Mouse (Mus musculus): Measurements from ENCODE around the gene Rcn3. TPM values are rescaled to one million over a fixed set of nuclear protein-coding genes. Genes with fewer than 3 reads are reported as not detected.
A peak's percentile ranks its signal among the peaks of the same experiment; 100 is the strongest.
"Not testable (repeated sequence)": the region's sequence is repeated elsewhere in the genome, so short reads cannot be mapped to it uniquely, and the experiment has no call there.

The Rcn3 gene
- polyA plus RNA-seq, 1 experiment from 2014 or later, result 339 TPM

DNA sequence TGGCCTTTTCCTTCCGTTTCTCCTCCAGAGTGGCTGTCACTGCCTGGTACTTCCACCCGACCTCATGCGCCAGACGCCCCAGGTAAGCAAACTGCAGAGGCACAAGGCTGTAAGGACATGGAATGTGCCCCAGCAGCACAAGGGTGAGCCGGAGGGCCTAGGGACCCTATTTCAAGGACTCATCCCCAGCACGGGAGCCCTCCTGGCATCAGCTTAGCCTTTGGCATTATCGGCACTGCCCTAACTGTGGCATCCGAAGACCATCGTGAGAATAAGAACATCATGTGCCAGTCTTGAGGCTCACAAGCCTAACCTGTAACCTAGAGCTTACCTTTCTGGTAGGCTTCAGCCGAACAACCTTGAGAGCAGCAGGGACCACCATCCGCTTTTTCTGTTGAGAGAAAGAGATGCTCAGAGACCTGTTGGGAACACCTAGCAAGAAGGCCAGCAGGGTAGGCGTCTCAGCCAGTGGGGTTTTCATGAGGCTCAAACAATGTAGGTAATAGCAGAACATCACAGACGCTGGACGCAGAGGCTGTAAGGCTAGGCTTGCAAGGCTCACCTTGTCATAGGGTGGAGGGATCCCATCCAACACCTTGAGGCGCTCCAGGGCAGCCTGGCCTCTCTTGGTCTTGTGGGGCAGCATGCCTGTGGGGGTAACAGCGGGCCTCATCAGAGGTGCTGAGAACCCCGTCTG is 34.3 kb upstream of the Rcn3 start:
- H3K36me3 ChIP-seq (ENCODE audit: control insufficient read depth, insufficient read depth, low read length), result peaks cover 39% of the 10 kb centered on the region
- H3K4me2 ChIP-seq, result peak overlapping the region; percentile 96
- H3K9me3 ChIP-seq (replicated peaks; ENCODE audit: control insufficient read depth, low read length), result no peaks in the 10 kb centered on the region
- peaks cover 33% of the 10 kb centered on the region for H3K4me1 ChIP-seq (ENCODE audit: control insufficient read depth, insufficient read depth, low read length)
- 77% methylated on average over 17 of the region's 17 CpGs for WGBS (ENCODE audit: insufficient replicate concordance)
- peak overlapping the region; percentile 100 for H3K9ac ChIP-seq (ENCODE audit: low read depth, low read length)
- peak overlapping the region; percentile 93 for H3K4me3 ChIP-seq (ENCODE audit: low read depth, low read length)
- no peak for ATAC-seq (replicated peaks; ENCODE audit: insufficient number of reproducible peaks, low FRiP score, low TSS enrichment)
- peak overlapping the region; percentile 95 for H3K27ac ChIP-seq (ENCODE audit: low read depth, low read length)
- H3K27me3 ChIP-seq (ENCODE audit: control insufficient read depth, insufficient read depth, low read length), result no peaks in the 10 kb centered on the region

DNA sequence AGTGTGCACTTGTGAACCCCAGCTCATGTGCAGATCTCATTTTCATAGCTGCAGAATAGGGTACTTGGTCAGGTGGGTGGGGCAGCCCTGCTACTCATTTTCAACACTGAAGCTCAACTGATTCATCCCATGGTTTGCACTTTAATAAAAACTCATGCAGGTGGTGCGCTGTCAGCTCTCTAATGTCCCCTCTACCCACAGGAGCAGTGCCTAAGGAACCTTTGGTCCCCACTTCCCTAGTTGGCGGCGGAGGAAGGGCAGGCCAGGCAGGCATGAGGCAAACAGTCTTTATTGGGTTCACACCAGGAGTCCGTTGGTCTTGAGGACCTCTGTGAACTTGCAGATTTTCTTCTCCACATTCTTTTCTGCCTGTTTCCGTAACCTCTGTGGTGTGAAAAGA is 33.6 kb upstream of the Rcn3 start:
- not testable (repeated sequence) for H3K9ac ChIP-seq (ENCODE audit: low read depth, low read length); H3K4me3 ChIP-seq (ENCODE audit: low read depth, low read length); H3K9me3 ChIP-seq (replicated peaks; ENCODE audit: control insufficient read depth, low read length); H3K27me3 ChIP-seq (ENCODE audit: control insufficient read depth, insufficient read depth, low read length); ATAC-seq (replicated peaks; ENCODE audit: insufficient number of reproducible peaks, low FRiP score, low TSS enrichment)
- WGBS (ENCODE audit: insufficient replicate concordance), result 75% methylated on average over 5 of the region's 5 CpGs
- Histone ChIP-seq H3K4me1 (ENCODE audit: control insufficient read depth, insufficient read depth, low read length) (peaks cover 35% of the 10 kb centered on the region), H3K36me3 (ENCODE audit: control insufficient read depth, insufficient read depth, low read length) (peaks cover 45% of the 10 kb centered on the region), H3K27ac (ENCODE audit: low read depth, low read length) (0 out of 2 replicates have a peak overlapping the region, but pooled peaks have one; percentile 29), H3K4me2 (peak overlapping the region; percentile 61)

DNA sequence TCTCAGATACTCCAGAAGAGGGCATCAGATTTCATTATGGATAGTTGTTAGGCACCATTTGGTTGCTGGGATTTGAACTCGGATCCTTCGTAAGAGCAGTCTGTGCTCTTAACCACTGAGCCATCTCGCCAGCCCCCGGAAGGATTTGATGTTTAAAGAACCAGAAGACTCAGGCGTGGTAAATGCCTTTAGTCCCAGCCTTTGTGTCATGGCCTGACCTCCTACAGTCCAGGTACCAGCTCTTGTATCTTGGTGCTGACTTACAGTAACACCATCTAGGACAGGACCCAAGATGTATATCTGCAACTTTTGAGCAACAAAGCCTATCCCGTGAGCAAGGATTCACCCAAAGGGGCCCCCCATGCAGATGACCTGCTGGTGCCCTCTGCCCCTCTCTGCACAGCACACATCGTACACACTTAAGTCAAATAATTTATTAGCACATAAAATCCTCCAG is 33.2 kb upstream of the Rcn3 start:
- H3K4me3 ChIP-seq (ENCODE audit: low read depth, low read length), result no peak overlapping the region
- no peaks in the 10 kb centered on the region for H3K9me3 ChIP-seq (replicated peaks; ENCODE audit: control insufficient read depth, low read length)
- ATAC-seq (replicated peaks; ENCODE audit: insufficient number of reproducible peaks, low FRiP score, low TSS enrichment), result no peak
- no peak overlapping the region for H3K9ac ChIP-seq (ENCODE audit: low read depth, low read length)
- no peaks in the 10 kb centered on the region for H3K27me3 ChIP-seq (ENCODE audit: control insufficient read depth, insufficient read depth, low read length)
- H3K4me2 ChIP-seq, result peak overlapping the region; percentile 61
- WGBS (ENCODE audit: insufficient replicate concordance), result 25% methylated on average over 7 of the region's 7 CpGs
- H3K27ac ChIP-seq (ENCODE audit: low read depth, low read length), result 0 out of 2 replicates have a peak overlapping the region, but pooled peaks have one; percentile 29
- H3K36me3 ChIP-seq (ENCODE audit: control insufficient read depth, insufficient read depth, low read length), result peaks cover 45% of the 10 kb centered on the region
- H3K4me1 ChIP-seq (ENCODE audit: control insufficient read depth, insufficient read depth, low read length), result peaks cover 35% of the 10 kb centered on the region

DNA sequence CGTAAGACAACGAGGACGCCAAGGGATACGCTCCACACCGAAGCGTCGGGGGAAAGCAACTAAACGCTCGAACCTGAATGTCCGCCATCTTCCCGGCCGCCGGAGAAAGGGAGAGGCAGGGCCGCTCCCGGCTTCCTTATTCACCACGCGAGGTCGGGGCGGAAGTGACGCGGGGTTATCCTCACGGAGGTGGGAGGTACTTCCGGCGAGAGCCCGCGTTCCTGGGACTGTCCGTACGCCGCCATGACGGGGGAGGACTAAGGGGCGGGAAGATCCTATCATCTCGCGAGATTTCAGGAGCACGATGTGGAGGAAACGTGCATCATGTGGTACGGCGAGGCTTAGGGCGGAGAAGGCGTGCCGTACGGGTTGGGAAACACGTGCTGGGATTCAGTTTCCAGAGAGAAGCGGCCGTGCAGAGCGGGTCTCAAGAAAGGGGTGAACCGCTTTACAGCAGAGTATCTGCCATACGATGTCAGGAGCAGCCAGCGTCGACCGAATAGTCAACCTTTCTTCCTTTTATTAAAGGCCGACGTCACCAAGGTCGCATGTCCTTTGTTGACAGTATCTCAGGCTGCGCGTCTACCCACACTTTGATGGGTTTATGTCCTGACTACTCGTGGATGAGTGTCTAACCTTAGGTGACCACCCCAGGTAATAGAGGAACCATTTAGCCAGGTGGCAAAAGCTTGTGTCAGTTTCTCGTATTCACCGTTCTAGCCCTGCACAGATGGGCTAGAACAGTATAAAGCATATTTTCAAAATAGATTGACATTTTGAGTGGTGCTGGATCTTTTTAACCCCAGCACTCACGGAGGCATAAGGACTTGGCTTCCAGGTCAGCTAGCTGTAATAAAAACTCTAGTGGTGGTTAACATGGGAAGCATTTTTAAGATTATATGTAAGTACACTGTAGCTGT is 32.5 kb upstream of the Rcn3 start, which contains the start of gene Rps11:
Gene Rps11, minus strand, starts transcription at position 216 of the 920 bp plus-strand sequence.
- peak within 1 kb of the TSS; percentile 89 for H3K27ac ChIP-seq (ENCODE audit: low read depth, low read length)
- H3K4me2 ChIP-seq, result peak within 1 kb of the TSS; percentile 87
- WGBS (ENCODE audit: insufficient replicate concordance), result 1% methylated on average over 59 of the region's 59 CpGs
- peak within 1 kb of the TSS; percentile 85 for H3K9ac ChIP-seq (ENCODE audit: low read depth, low read length)
- H3K36me3 ChIP-seq (ENCODE audit: control insufficient read depth, insufficient read depth, low read length), result peaks cover 45% of the 10 kb centered on the region
- peak; percentile 79 for ATAC-seq (replicated peaks; ENCODE audit: insufficient number of reproducible peaks, low FRiP score, low TSS enrichment)
- H3K27me3 ChIP-seq (ENCODE audit: control insufficient read depth, insufficient read depth, low read length), result no peaks in the 10 kb centered on the region
- H3K4me1 ChIP-seq (ENCODE audit: control insufficient read depth, insufficient read depth, low read length), result peaks cover 30% of the 10 kb centered on the region
- no peaks in the 10 kb centered on the region for H3K9me3 ChIP-seq (replicated peaks; ENCODE audit: control insufficient read depth, low read length)
- peak within 1 kb of the TSS; percentile 57 for H3K4me3 ChIP-seq (ENCODE audit: low read depth, low read length)

DNA sequence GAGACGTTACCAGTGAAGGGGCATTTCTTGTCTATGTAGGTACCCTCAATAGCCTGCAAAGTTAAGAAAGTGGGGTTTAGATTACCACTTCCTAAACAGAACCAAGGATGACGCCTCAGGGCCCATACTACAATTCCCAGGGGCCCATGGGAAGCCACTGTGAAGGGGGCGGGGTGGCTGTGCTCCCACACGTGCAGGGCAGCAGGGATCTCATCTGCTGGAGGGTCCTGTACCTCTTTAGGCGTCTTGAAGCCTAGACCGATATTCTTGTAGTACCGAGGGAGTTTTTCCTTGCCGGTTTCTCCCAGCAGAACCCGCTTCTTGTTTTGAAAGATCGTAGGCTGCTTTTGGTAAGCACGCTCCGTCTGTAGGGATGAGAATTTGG is 31.2 kb upstream of the Rcn3 start:
- Histone ChIP-seq H3K4me1 (ENCODE audit: control insufficient read depth, insufficient read depth, low read length) (peaks cover 30% of the 10 kb centered on the region), H3K4me3 (ENCODE audit: low read depth, low read length) (peak overlapping the region; percentile 57), H3K9me3 (replicated peaks; ENCODE audit: control insufficient read depth, low read length) (no peaks in the 10 kb centered on the region), H3K9ac (ENCODE audit: low read depth, low read length) (peak overlapping the region; percentile 85), H3K36me3 (ENCODE audit: control insufficient read depth, insufficient read depth, low read length) (peaks cover 46% of the 10 kb centered on the region), H3K27me3 (ENCODE audit: control insufficient read depth, insufficient read depth, low read length) (no peaks in the 10 kb centered on the region), H3K27ac (ENCODE audit: low read depth, low read length) (no peak overlapping the region; the same call in 1 of the 2 replicates), H3K4me2 (peak overlapping the region; percentile 87)
- ATAC-seq (replicated peaks; ENCODE audit: insufficient number of reproducible peaks, low FRiP score, low TSS enrichment), result no peak
- 26% methylated on average over 12 of the region's 12 CpGs for WGBS (ENCODE audit: insufficient replicate concordance)

DNA sequence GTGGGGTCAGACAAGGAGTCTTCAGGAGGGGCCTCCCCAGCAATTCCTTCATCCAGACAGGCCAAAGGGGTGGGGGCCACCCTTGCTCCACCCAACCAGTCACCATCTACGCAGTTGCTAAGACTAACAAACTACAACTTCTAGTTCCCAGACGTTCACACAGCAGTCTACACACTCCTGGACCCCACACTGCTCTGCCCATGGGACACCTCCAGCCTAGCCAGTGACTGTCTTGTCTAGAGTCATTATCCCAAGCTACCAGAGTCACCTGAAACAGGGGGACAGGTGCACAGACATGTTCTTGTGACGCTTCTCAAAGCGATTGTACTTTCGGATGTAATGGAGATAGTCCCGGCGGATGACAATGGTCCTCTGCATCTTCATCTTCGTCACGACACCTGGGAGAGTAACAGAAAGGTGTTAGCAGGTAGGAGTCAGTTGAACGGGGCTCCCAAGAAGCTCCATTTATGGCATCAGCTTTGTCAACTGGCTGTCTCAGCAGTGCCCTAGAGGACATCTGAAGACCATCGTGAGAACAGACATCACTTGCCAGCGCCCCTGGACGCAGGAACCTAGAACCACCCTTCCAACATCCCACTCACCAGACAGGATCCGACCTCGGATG is 30.7 kb upstream of the Rcn3 start:
- Histone ChIP-seq H3K36me3 (ENCODE audit: control insufficient read depth, insufficient read depth, low read length) (peaks cover 47% of the 10 kb centered on the region), H3K27ac (ENCODE audit: low read depth, low read length) (no peak overlapping the region), H3K4me2 (peak overlapping the region; percentile 87), H3K4me3 (ENCODE audit: low read depth, low read length) (peak overlapping the region; percentile 57), H3K9me3 (replicated peaks; ENCODE audit: control insufficient read depth, low read length) (no peaks in the 10 kb centered on the region), H3K4me1 (ENCODE audit: control insufficient read depth, insufficient read depth, low read length) (peaks cover 30% of the 10 kb centered on the region), H3K9ac (ENCODE audit: low read depth, low read length) (peak overlapping the region; percentile 85), H3K27me3 (ENCODE audit: control insufficient read depth, insufficient read depth, low read length) (no peaks in the 10 kb centered on the region)
- 81% methylated on average over 15 of the region's 15 CpGs for WGBS (ENCODE audit: insufficient replicate concordance)
- no peak for ATAC-seq (replicated peaks; ENCODE audit: insufficient number of reproducible peaks, low FRiP score, low TSS enrichment)

DNA sequence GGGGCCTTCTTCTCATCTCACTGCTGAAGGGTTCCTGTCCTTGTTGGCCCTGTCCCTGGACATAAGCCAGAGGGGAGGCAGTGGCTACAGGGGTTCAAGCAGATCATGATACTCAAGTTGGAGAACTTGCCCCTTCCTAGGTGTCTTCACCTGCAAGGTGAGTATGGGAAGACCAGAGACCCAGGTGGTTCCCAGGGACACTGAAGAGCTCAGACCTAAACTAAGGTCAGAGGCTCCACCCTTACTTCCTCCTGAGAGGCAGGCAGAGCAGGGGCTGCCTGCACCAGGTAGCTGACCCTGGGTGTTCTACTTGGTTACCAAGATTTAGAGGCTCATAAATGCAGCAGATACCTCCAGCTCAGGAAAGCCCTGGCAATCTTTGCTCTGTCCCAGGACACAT is 29.9 kb upstream of the Rcn3 start:
- ATAC-seq (replicated peaks; ENCODE audit: insufficient number of reproducible peaks, low FRiP score, low TSS enrichment), result no peak
- Histone ChIP-seq H3K4me3 (ENCODE audit: low read depth, low read length) (no peak overlapping the region), H3K9ac (ENCODE audit: low read depth, low read length) (peak overlapping the region; percentile 31; the same call in 1 of the 2 replicates), H3K27me3 (ENCODE audit: control insufficient read depth, insufficient read depth, low read length) (no peaks in the 10 kb centered on the region), H3K9me3 (replicated peaks; ENCODE audit: control insufficient read depth, low read length) (no peaks in the 10 kb centered on the region), H3K4me2 (no peak overlapping the region; the same call in 1 of the 2 replicates), H3K4me1 (ENCODE audit: control insufficient read depth, insufficient read depth, low read length) (peaks cover 26% of the 10 kb centered on the region), H3K36me3 (ENCODE audit: control insufficient read depth, insufficient read depth, low read length) (peaks cover 43% of the 10 kb centered on the region), H3K27ac (ENCODE audit: low read depth, low read length) (no peak overlapping the region)

DNA sequence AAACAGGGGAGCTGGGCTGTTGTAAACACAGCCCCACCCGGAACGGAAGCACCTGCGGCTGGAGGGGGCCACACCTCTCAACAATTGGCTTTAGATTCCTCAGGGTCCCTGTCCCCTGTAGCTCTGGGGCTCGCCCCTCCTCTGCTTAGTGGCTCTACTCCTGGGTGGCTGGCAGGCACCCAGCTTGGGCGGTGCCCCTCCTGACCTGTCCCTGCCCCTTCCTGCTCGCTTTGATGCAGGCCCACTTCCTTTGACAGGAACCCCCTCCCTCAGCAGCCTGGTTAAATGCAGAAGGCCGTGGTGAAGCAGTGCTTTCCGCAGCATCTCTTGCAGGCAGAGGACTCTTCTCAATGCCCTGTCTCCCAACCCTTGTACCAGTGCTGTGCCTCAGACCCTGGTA is 29.4 kb upstream of the Rcn3 start:
- Histone ChIP-seq H3K4me2 (no peak overlapping the region; the same call in 1 of the 2 replicates), H3K36me3 (ENCODE audit: control insufficient read depth, insufficient read depth, low read length) (peaks cover 38% of the 10 kb centered on the region), H3K9me3 (replicated peaks; ENCODE audit: control insufficient read depth, low read length) (no peaks in the 10 kb centered on the region), H3K4me3 (ENCODE audit: low read depth, low read length) (no peak overlapping the region), H3K4me1 (ENCODE audit: control insufficient read depth, insufficient read depth, low read length) (peaks cover 20% of the 10 kb centered on the region), H3K9ac (ENCODE audit: low read depth, low read length) (peak overlapping the region; percentile 31; the same call in 1 of the 2 replicates), H3K27ac (ENCODE audit: low read depth, low read length) (peak overlapping the region; percentile 17; the same call in 1 of the 2 replicates), H3K27me3 (ENCODE audit: control insufficient read depth, insufficient read depth, low read length) (no peaks in the 10 kb centered on the region)
- ATAC-seq (replicated peaks; ENCODE audit: insufficient number of reproducible peaks, low FRiP score, low TSS enrichment), result no peak
- WGBS (ENCODE audit: insufficient replicate concordance), result 71% methylated on average over 8 of the region's 8 CpGs

Measured in heart, embryonic 11.5 days (tissue).